Mouse (Mus musculus) testis, postnatal 14 days (tissue): Measurements from ENCODE around the gene Sh3rf1.

Source experiments
- DNase-seq: peaks from one replicate; pipeline ENCODE4 v3.0.0; 2021; ENCODE audit warnings: low spot score

The Sh3rf1 gene

GRCm38 (mm10) chr8:61286394-61286793 lies 62.7 kb downstream of the Sh3rf1 start:
- no peak for DNase-seq

- no peak for DNase-seq
Observed at GRCm38 (mm10) chr8:61286795-61287385, 63.2 kb downstream of the Sh3rf1 start.

GRCm38 (mm10) chr8:61288006-61288566 lies 64.4 kb downstream of the Sh3rf1 start:
- no peak for DNase-seq

- DNase-seq: no peak
Observed at GRCm38 (mm10) chr8:61288676-61289075, 65.0 kb downstream of the Sh3rf1 start.

- no peak for DNase-seq
Observed at GRCm38 (mm10) chr8:61295040-61295439, 71.4 kb downstream of the Sh3rf1 start.

- no peak for DNase-seq
Observed at GRCm38 (mm10) chr8:61295441-61295840, 71.8 kb downstream of the Sh3rf1 start.

- DNase-seq: no peak
Observed at GRCm38 (mm10) chr8:61298828-61299227, 75.2 kb downstream of the Sh3rf1 start.

- DNase-seq: no peak
Observed at GRCm38 (mm10) chr8:61301298-61302028, 77.8 kb downstream of the Sh3rf1 start.

GRCm38 (mm10) chr8:61302029-61302368 lies 78.3 kb downstream of the Sh3rf1 start:
- DNase-seq: no peak

- no peak for DNase-seq
Observed at GRCm38 (mm10) chr8:61305451-61306070, 81.9 kb downstream of the Sh3rf1 start.

- no peak for DNase-seq
Observed at GRCm38 (mm10) chr8:61306501-61307112, 82.9 kb downstream of the Sh3rf1 start.

GRCm38 (mm10) chr8:61308896-61309295 lies 85.2 kb downstream of the Sh3rf1 start:
- DNase-seq: no peak

- DNase-seq: no peak
Observed at GRCm38 (mm10) chr8:61309530-61310402, 86.1 kb downstream of the Sh3rf1 start.

- no peak for DNase-seq
Observed at GRCm38 (mm10) chr8:61310403-61310871, 86.8 kb downstream of the Sh3rf1 start.

- DNase-seq: no peak
Observed at GRCm38 (mm10) chr8:61313016-61313415, 89.3 kb downstream of the Sh3rf1 start.

- no peak for DNase-seq
Observed at GRCm38 (mm10) chr8:61316012-61316767, 92.5 kb downstream of the Sh3rf1 start.

- no peak for DNase-seq
Observed at GRCm38 (mm10) chr8:61316813-61317534, 93.3 kb downstream of the Sh3rf1 start.

GRCm38 (mm10) chr8:61317535-61318136 lies 94.0 kb downstream of the Sh3rf1 start:
- DNase-seq: no peak

GRCm38 (mm10) chr8:61321216-61321615 lies 97.5 kb downstream of the Sh3rf1 start:
- no peak for DNase-seq

- no peak for DNase-seq
Observed at GRCm38 (mm10) chr8:61321780-61322179, 98.1 kb downstream of the Sh3rf1 start.
